Mouse (Mus musculus): ENCODE data around the gene Ip6k2. TPM values are rescaled to one million over a fixed set of nuclear protein-coding genes. Genes with fewer than 3 reads are reported as not detected.

Ip6k2 gene
- polyA plus RNA-seq, 1 experiment: 53.8 TPM

GRCm38 (mm10) chr9:108847374-108847773 lies 63.8 kb downstream of the Ip6k2 start:
- peaks cover 3% of the 10 kb centered on the region; the same call in 1 of the 2 replicates for H3K36me3 ChIP-seq (ENCODE audit: control insufficient read depth, insufficient read depth, low read length)
- 62% methylated on average over 4 of the region's 4 CpGs for WGBS
- no peak for TF ChIP-seq CTCF (IDR thresholded peaks at IDR 0.05; ENCODE audit: extremely low read depth, insufficient read length, insufficient replicate concordance, low read depth, low read length)
- TF ChIP-seq POLR2A (IDR thresholded peaks at IDR 0.05; ENCODE audit: low read depth, low read length): no peak
- H3K27ac ChIP-seq (ENCODE audit: insufficient read depth, low read depth, low read length): no peak overlapping the region
- no peak overlapping the region for H3K4me3 ChIP-seq (ENCODE audit: low read depth, low read length)
- peaks cover 18% of the 10 kb centered on the region for H3K4me1 ChIP-seq (ENCODE audit: control insufficient read depth, insufficient read depth, insufficient read length, low read length)
- H3K27me3 ChIP-seq (ENCODE audit: control insufficient read depth, insufficient read depth, low read length): no peaks in the 10 kb centered on the region

- H3K36me3 ChIP-seq (ENCODE audit: control insufficient read depth, insufficient read depth, low read length): peaks cover 8% of the 10 kb centered on the region
- no peak overlapping the region for H3K4me3 ChIP-seq (ENCODE audit: low read depth, low read length)
- WGBS: 54% methylated on average over 17 of the region's 17 CpGs
- no peaks in the 10 kb centered on the region for H3K27me3 ChIP-seq (ENCODE audit: control insufficient read depth, insufficient read depth, low read length)
- H3K27ac ChIP-seq (ENCODE audit: insufficient read depth, low read depth, low read length): no peak overlapping the region
- peaks cover 10% of the 10 kb centered on the region; the same call in 1 of the 2 replicates for H3K4me1 ChIP-seq (ENCODE audit: control insufficient read depth, insufficient read depth, insufficient read length, low read length)
- no peak for TF ChIP-seq POLR2A (IDR thresholded peaks at IDR 0.05; ENCODE audit: low read depth, low read length)
Observed at GRCm38 (mm10) chr9:108848419-108848818, 64.8 kb downstream of the Ip6k2 start.

- no peak for TF ChIP-seq CTCF (IDR thresholded peaks at IDR 0.05; ENCODE audit: extremely low read depth, insufficient read length, insufficient replicate concordance, low read depth, low read length)
- no peak for TF ChIP-seq POLR2A (IDR thresholded peaks at IDR 0.05; ENCODE audit: low read depth, low read length)
- H3K36me3 ChIP-seq (ENCODE audit: control insufficient read depth, insufficient read depth, low read length): peaks cover 32% of the 10 kb centered on the region
- no peaks in the 10 kb centered on the region for H3K27me3 ChIP-seq (ENCODE audit: control insufficient read depth, insufficient read depth, low read length)
- H3K4me1 ChIP-seq (ENCODE audit: control insufficient read depth, insufficient read depth, insufficient read length, low read length): peaks cover 17% of the 10 kb centered on the region
- H3K27ac ChIP-seq (ENCODE audit: insufficient read depth, low read depth, low read length): peak within 1 kb of the TSS; percentile 86
- H3K4me3 ChIP-seq (ENCODE audit: low read depth, low read length): peak within 1 kb of the TSS; percentile 97
- 76% methylated on average over 3 of the region's 3 CpGs for WGBS
Observed at GRCm38 (mm10) chr9:108852976-108853375, 69.4 kb downstream of the Ip6k2 start, which contains the start of gene Slc26a6. Slc26a6 (plus strand) TSS chr9:108853283.

- Histone ChIP-seq H3K27ac (ENCODE audit: insufficient read depth, low read depth, low read length) (peak overlapping the region; percentile 86), H3K36me3 (ENCODE audit: control insufficient read depth, insufficient read depth, low read length) (peaks cover 39% of the 10 kb centered on the region), H3K27me3 (ENCODE audit: control insufficient read depth, insufficient read depth, low read length) (no peaks in the 10 kb centered on the region), H3K4me3 (ENCODE audit: low read depth, low read length) (peak overlapping the region; percentile 97), H3K4me1 (ENCODE audit: control insufficient read depth, insufficient read depth, insufficient read length, low read length) (peaks cover 13% of the 10 kb centered on the region)
- 3% methylated on average over 25 of the region's 25 CpGs for WGBS
- TF ChIP-seq CTCF (IDR thresholded peaks at IDR 0.05; ENCODE audit: extremely low read depth, insufficient read length, insufficient replicate concordance, low read depth, low read length) (peak; percentile 88), POLR2A (IDR thresholded peaks at IDR 0.05; ENCODE audit: low read depth, low read length) (peak; percentile 62; the same call in 1 of the 2 replicates)
Observed at GRCm38 (mm10) chr9:108853635-108854240, 70.1 kb downstream of the Ip6k2 start.

GRCm38 (mm10) chr9:108854241-108854696 lies 70.7 kb downstream of the Ip6k2 start:
- H3K4me1 ChIP-seq (ENCODE audit: control insufficient read depth, insufficient read depth, insufficient read length, low read length): peaks cover 14% of the 10 kb centered on the region
- H3K4me3 ChIP-seq (ENCODE audit: low read depth, low read length): peak overlapping the region; percentile 97
- WGBS: under 1% methylated on average over 28 of the region's 28 CpGs
- peak; percentile 97 for TF ChIP-seq POLR2A (IDR thresholded peaks at IDR 0.05; ENCODE audit: low read depth, low read length)
- no peak for TF ChIP-seq CTCF (IDR thresholded peaks at IDR 0.05; ENCODE audit: extremely low read depth, insufficient read length, insufficient replicate concordance, low read depth, low read length)
- no peaks in the 10 kb centered on the region for H3K27me3 ChIP-seq (ENCODE audit: control insufficient read depth, insufficient read depth, low read length)
- peaks cover 44% of the 10 kb centered on the region for H3K36me3 ChIP-seq (ENCODE audit: control insufficient read depth, insufficient read depth, low read length)
- H3K27ac ChIP-seq (ENCODE audit: insufficient read depth, low read depth, low read length): peak overlapping the region; percentile 96

- 25% methylated on average over 5 of the region's 5 CpGs for WGBS
- peak overlapping the region; percentile 96 for H3K27ac ChIP-seq (ENCODE audit: insufficient read depth, low read depth, low read length)
- H3K27me3 ChIP-seq (ENCODE audit: control insufficient read depth, insufficient read depth, low read length): no peaks in the 10 kb centered on the region
- peaks cover 18% of the 10 kb centered on the region for H3K4me1 ChIP-seq (ENCODE audit: control insufficient read depth, insufficient read depth, insufficient read length, low read length)
- peaks cover 55% of the 10 kb centered on the region for H3K36me3 ChIP-seq (ENCODE audit: control insufficient read depth, insufficient read depth, low read length)
- TF ChIP-seq POLR2A (IDR thresholded peaks at IDR 0.05; ENCODE audit: low read depth, low read length) (peak; percentile 28; the same call in 1 of the 2 replicates), CTCF (IDR thresholded peaks at IDR 0.05; ENCODE audit: extremely low read depth, insufficient read length, insufficient replicate concordance, low read depth, low read length) (no peak)
- H3K4me3 ChIP-seq (ENCODE audit: low read depth, low read length): peak overlapping the region; percentile 97
Observed at GRCm38 (mm10) chr9:108855335-108855734, 71.7 kb downstream of the Ip6k2 start.

Other genes with a start within 250 kb of the Ip6k2 start
- gene Impdh2, start 223.5 kb upstream of the Ip6k2 start, polyA plus RNA-seq (2012; rRNA removed): 23.2 and 52.9 TPM in 2 replicates
- gene Ndufaf3, start 216.4 kb upstream of the Ip6k2 start, polyA plus RNA-seq (2012; rRNA removed): 19.8 and 26.2 TPM in 2 replicates
- 86.7 and 118 TPM in 2 replicates for gene Dalrd3, start 213.9 kb upstream of the Ip6k2 start, polyA plus RNA-seq (2012; rRNA removed)
- 10.7 and 15.9 TPM in 2 replicates for gene Wdr6, start 205.1 kb upstream of the Ip6k2 start, polyA plus RNA-seq (2012; rRNA removed)
- gene P4htm, start 186.1 kb upstream of the Ip6k2 start, polyA plus RNA-seq (2012; rRNA removed): 3.8 and 4.8 TPM in 2 replicates
- gene Arih2, start 134.4 kb upstream of the Ip6k2 start, polyA plus RNA-seq (2012; rRNA removed): 13.1 and 22.4 TPM in 2 replicates
- 19.7 and 26.0 TPM in 2 replicates for gene Slc25a20, start 121.7 kb upstream of the Ip6k2 start, polyA plus RNA-seq (2012; rRNA removed)
- 17.6 and 31.5 TPM in 2 replicates for gene Prkar2a, start 94.5 kb upstream of the Ip6k2 start, polyA plus RNA-seq (2012; rRNA removed)
- gene Nckipsd, start 24.6 kb downstream of the Ip6k2 start, polyA plus RNA-seq (2012; rRNA removed): 13.5 and 18.1 TPM in 2 replicates
- 1.5 and 1.7 TPM in 2 replicates for gene Celsr3, start 42.5 kb downstream of the Ip6k2 start, polyA plus RNA-seq (2012; rRNA removed)
- 734 and 815 TPM in 2 replicates for gene Slc26a6, start 69.5 kb downstream of the Ip6k2 start, polyA plus RNA-seq (2012; rRNA removed)
- 33.6 and 39.0 TPM in 2 replicates for gene Tmem89, start 130.8 kb downstream of the Ip6k2 start, polyA plus RNA-seq (2012; rRNA removed)
- gene Uqcrc1, start 152.8 kb downstream of the Ip6k2 start, polyA plus RNA-seq (2012; rRNA removed): 991 and 1,216 TPM in 2 replicates
- gene Col7a1, start 169.8 kb downstream of the Ip6k2 start, polyA plus RNA-seq (2012; rRNA removed): 3.4 and 9.7 TPM in 2 replicates
- 0.23 and 0.56 TPM in 2 replicates for gene Ucn2, start 202.2 kb downstream of the Ip6k2 start, polyA plus RNA-seq (2012; rRNA removed)
- 53.2 and 121 TPM in 2 replicates for gene Pfkfb4, start 208.0 kb downstream of the Ip6k2 start, polyA plus RNA-seq (2012; rRNA removed)

Measured in small intestine, adult 2 months (tissue).